In genomic region chr15:30029257-30029899, GRCm38 (mm10) we compare ENCODE assay signal across 9 mouse cellular contexts.
DNase-seq lines count a peak whose midpoint lies in the region; ATAC-seq lines count a peak whose summit lies in the region.
"Had no signal": no experiment of that assay in that cellular context is flagged by ENCODE, and none has a peak within 500 bp of the region (broad histone marks: within the 10 kb centered on the region; RNA-seq: fewer than 3 reads in every experiment).

No protein-coding gene starts in this region.

- DNase-seq in heart, postnatal 10 days: peak; percentile 27 to 65
- DNase-seq in heart, adult 9 months (ENCODE audit: low spot score in 2 of 2): no peak
- DNase-seq in adrenal gland, postnatal 10 days: peak; percentile 69
- peak; percentile 56 for DNase-seq in embryo, embryonic 9.5 days (ENCODE audit: extremely low spot score)
- peak; percentile 82 for DNase-seq in left cerebral cortex, adult 18-20 months (ENCODE audit: low spot score in 2 of 2)
- peak; percentile 87 for DNase-seq in midbrain, embryonic 14.5 days
- DNase-seq in thymus, postnatal 4 days: peak; percentile 47

- no peak overlapping the region for H3K4me2 ChIP-seq in hindbrain, embryonic 13.5 days
- H3K4me2 ChIP-seq in midbrain, embryonic 14.5 days (ENCODE audit: low read length): no peak overlapping the region

- H3K27me3 ChIP-seq in hindbrain, embryonic 13.5 days: no peaks in the 10 kb centered on the region
- H3K27me3 ChIP-seq in midbrain, embryonic 14.5 days (ENCODE audit: control insufficient read depth, insufficient read depth, low read length): no peaks in the 10 kb centered on the region
- H3K27me3 ChIP-seq: megakaryocyte, embryonic 14.5 days had no signal

- H3K9me3 ChIP-seq in hindbrain, embryonic 13.5 days: no peaks in the 10 kb centered on the region
- no peaks in the 10 kb centered on the region for H3K9me3 ChIP-seq in midbrain, embryonic 14.5 days (ENCODE audit: control insufficient read depth, low read length)

- no peaks in the 10 kb centered on the region for H3K4me1 ChIP-seq in hindbrain, embryonic 13.5 days (replicated peaks)
- no peaks in the 10 kb centered on the region for H3K4me1 ChIP-seq in midbrain, embryonic 14.5 days (ENCODE audit: control insufficient read depth, insufficient read depth, low read length)
- H3K4me1 ChIP-seq: megakaryocyte, embryonic 14.5 days had no signal

- H3K4me3 ChIP-seq in hindbrain, embryonic 13.5 days: no peak overlapping the region
- H3K4me3 ChIP-seq in midbrain, embryonic 14.5 days (replicated peaks; ENCODE audit: low read depth, low read length): no peak overlapping the region
- H3K4me3 ChIP-seq: megakaryocyte, embryonic 14.5 days had no signal

- 58% methylated on average over 4 of the region's 4 CpGs for WGBS in hindbrain, embryonic 13.5 days
- 60% methylated on average over 4 of the region's 4 CpGs for WGBS in midbrain, embryonic 14.5 days

- no peak overlapping the region for H3K9ac ChIP-seq in hindbrain, embryonic 13.5 days
- no peak overlapping the region for H3K9ac ChIP-seq in midbrain, embryonic 14.5 days (replicated peaks; ENCODE audit: low read length)

- intact Hi-C loops in heart, postnatal 10 days (cut with DNase I): loop anchor here (1.0 kb wide), 1 partner anchor 711 kb away; no protein-coding TSS in a partner anchor

- peak; percentile 63; the same call in 1 of the 2 replicates for ATAC-seq in hindbrain, embryonic 13.5 days (ENCODE audit: low FRiP score)
- ATAC-seq in midbrain, embryonic 14.5 days (ENCODE audit: low FRiP score, low TSS enrichment): 0 out of 2 replicates have a peak, but pooled peaks have one; percentile 67

- no peaks in the 10 kb centered on the region for H3K36me3 ChIP-seq in hindbrain, embryonic 13.5 days
- H3K36me3 ChIP-seq in midbrain, embryonic 14.5 days (ENCODE audit: control insufficient read depth, insufficient read depth, low read length): no peaks in the 10 kb centered on the region

- no peak overlapping the region for H3K27ac ChIP-seq in hindbrain, embryonic 13.5 days
- H3K27ac ChIP-seq in midbrain, embryonic 14.5 days (replicated peaks; ENCODE audit: low read depth, low read length): no peak overlapping the region

Comparison
In these comparisons a context has a peak if more than half of its experiments do, and no peak if none do; other contexts are left out.
1. DNase-seq: peak in heart, postnatal 10 days (2 of 2), adrenal gland, postnatal 10 days (single experiment), embryo, embryonic 9.5 days (single experiment), left cerebral cortex, adult 18-20 months (2 of 2), midbrain, embryonic 14.5 days (single experiment) and thymus, postnatal 4 days (single experiment); none in heart, adult 9 months (0 of 2).